Mouse (Mus musculus): Measurements from ENCODE around the gene Gm1043.

The Gm1043 gene

DNA sequence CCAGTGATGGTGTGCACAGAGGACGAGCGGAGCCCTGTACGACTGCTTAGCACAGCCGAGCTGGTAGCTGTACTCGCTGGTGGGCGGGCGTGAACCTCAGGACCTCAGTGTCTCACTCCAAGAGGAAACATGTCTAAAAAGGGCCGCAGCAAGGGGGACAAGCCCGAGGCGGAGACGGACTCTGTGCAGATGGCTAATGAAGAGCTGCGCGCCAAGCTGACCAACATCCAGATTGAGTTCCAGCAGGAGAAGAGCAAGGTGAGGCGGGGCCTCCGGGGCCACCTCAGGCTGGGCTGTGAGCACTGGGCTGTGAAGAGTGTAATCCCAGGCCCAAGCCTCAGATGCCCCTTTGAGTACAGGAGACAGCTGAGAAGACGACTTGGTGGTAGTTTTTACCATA, at the start of gene Gm1043:
Gm1043 (plus strand) TSS at position 130 of the 400 bp plus-strand sequence.
- DNase-seq: no peak

DNA sequence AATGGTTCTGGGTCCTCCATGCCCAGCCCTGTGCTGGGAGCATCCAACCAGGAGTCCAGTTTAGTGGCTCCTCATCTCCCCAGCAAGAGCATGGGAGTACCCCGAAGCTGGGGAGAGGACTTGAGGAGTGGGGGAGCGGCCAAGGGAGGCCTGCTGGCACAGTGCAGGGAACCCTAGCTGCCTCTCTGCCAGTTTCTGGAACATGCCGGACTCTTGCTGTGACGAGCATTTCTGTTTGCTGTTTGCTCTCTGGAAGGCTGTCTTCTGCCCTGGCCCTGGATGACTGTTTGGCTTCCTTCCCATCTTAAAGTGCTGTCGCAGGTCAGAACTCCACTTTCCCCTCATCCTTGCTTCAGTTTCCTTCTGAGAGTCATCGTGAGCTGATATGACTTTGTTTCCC, 49.3 kb upstream of the Gm1043 start:
- no peak for DNase-seq

- no peak for DNase-seq
These were observed 48.3 kb upstream of the Gm1043 start for GRCm38 (mm10) chr5:37036884-37037283.

DNA sequence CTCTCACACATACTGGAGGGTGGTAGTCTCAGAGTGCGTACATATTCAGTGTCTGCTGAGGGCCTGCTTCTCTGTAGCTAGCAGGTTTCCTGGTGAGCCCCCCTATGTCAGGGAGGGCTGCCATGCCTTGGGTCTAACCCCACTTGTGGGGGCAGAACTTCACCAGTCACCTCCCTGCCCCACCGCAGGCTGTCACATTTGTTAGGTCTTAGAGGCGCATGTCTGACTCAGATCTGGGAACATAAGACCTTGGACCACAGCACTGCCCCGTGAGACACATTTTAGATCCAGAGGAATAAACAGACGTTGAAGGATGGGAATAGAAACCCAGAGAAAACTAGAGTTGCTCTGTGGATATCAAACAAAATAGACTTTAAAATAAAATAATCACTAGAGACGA, 45.3 kb upstream of the Gm1043 start:
- no peak for DNase-seq

GRCm38 (mm10) chr5:37040711-37041110, 44.5 kb upstream of the Gm1043 start:
- DNase-seq: no peak

GRCm38 (mm10) chr5:37041651-37042050, 43.5 kb upstream of the Gm1043 start:
- DNase-seq: no peak

DNA sequence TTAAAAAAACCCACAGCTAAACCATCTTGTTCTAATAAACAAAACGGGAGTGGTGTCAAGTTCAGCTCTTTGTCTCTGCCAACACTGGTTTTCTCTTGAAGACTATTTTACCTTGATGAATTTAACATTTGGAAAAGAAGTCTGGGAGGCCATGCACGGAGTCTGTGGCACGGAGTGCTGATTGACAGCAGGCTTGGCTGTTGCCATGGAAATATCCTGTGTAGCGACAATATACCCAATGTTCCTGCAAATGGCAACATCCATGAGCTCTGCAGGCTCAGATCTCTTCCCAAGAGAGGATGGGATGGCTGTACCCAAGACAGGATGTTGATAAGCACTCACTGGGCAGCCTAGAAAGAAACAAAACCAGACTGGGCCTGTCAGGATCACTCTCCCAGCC, 42.2 kb upstream of the Gm1043 start:
- no peak for DNase-seq

GRCm38 (mm10) chr5:37044793-37045192, 40.4 kb upstream of the Gm1043 start:
- DNase-seq: no peak

- no peak for DNase-seq
These were observed 39.6 kb upstream of the Gm1043 start for GRCm38 (mm10) chr5:37045582-37045981.

GRCm38 (mm10) chr5:37046791-37047190, 38.4 kb upstream of the Gm1043 start:
- DNase-seq: no peak

- no peak for DNase-seq
These were observed 37.8 kb upstream of the Gm1043 start for GRCm38 (mm10) chr5:37047206-37047915.

DNA sequence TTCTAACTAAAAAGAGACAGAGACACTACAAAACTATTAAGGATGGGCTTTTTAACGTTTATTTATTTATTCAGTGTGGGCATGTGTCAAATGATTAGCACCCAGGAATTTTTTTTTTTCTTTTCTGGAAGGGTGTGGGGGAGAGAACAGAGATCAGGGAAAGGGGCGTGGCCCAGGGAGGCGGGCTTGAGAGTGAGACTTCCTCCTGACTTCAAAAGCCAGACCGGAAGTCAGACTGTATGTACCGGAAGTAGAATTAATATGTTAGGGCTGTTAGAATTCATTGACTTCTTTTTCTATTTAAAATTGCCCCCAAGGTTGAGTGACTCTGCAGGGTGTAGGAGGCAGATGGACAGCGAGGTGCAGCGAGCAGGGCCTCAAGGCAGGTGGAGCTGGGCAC, 37.2 kb upstream of the Gm1043 start:
- no peak for DNase-seq

- no peak for DNase-seq
These were observed 36.1 kb upstream of the Gm1043 start for GRCm38 (mm10) chr5:37049111-37049510.

GRCm38 (mm10) chr5:37050521-37051373, 34.4 kb upstream of the Gm1043 start:
- DNase-seq: no peak

DNA sequence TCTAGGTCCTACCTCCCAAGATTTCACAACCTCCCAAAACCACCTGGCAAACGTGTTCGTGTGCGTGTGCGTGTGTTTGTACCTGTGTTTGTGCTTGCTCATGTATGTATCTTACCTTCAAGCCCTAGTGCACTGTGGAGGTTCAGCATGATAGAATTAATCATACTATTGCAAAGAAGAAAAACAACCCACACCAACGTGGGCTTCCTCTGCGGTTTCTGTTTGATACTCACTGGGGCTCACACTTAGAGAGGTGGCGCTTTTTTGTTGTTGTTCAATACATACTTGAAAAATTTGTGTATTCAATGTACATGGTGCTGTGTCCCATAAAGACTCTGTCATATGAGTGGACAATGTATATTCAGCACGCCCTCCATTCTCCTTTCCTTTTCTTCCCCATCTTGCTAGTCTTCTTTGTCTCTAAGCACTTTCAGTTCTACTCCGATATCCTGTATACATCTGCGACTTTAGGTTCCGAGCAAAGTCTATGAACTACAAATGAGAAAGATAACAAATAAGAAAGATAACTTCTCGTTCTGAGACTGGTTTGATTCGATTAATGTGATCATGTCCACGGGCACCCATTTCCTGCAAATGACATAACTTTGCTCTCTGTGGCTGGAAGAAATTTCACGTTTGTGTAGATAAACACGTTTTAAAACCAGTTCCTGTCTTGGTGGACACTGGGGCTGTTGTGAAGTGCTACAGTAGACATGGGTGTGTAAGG, 33.6 kb upstream of the Gm1043 start:
- no peak for DNase-seq

GRCm38 (mm10) chr5:37052846-37053245, 32.3 kb upstream of the Gm1043 start:
- no peak for DNase-seq

- DNase-seq: no peak
These were observed 29.4 kb upstream of the Gm1043 start for GRCm38 (mm10) chr5:37055789-37056188.

DNA sequence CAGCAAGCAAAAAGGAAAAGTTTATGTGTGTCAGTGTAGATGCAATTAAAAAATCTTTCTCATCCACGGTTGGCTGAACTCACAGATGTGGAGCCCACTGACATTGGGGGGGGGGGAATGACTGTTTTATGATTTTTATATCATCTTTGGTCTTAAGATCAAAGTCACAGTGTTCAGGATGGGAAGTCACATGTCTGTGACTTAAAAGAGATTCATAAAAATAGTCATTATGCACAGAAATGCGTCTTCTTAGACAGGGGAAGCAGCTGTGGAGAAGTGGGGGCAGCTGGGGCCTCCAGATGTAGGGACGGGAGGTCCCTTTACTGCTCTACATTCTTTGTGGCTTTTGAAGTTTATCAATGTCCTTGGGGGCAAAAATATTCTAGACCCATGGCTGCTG, 28.7 kb upstream of the Gm1043 start:
- DNase-seq: no peak

DNA sequence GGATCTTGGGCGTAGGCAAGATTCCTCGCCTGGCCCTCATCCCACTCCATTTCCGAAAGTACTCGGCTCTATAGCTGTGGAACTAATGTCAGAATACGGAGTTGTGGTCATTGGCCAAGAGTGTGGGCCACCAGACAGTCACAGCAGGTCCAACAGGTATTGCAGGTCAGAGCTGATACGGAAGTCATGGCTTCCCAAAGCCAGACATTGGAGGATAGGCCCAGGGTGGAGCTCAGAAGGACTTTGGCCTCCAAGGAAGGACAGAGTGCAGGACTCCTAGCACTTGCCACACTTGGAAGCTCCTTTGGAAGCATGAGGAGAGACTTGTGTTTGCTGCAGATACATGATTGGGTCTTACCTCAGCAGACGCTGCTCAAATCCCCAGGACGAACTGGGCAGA, 23.6 kb upstream of the Gm1043 start:
- no peak for DNase-seq

DNA sequence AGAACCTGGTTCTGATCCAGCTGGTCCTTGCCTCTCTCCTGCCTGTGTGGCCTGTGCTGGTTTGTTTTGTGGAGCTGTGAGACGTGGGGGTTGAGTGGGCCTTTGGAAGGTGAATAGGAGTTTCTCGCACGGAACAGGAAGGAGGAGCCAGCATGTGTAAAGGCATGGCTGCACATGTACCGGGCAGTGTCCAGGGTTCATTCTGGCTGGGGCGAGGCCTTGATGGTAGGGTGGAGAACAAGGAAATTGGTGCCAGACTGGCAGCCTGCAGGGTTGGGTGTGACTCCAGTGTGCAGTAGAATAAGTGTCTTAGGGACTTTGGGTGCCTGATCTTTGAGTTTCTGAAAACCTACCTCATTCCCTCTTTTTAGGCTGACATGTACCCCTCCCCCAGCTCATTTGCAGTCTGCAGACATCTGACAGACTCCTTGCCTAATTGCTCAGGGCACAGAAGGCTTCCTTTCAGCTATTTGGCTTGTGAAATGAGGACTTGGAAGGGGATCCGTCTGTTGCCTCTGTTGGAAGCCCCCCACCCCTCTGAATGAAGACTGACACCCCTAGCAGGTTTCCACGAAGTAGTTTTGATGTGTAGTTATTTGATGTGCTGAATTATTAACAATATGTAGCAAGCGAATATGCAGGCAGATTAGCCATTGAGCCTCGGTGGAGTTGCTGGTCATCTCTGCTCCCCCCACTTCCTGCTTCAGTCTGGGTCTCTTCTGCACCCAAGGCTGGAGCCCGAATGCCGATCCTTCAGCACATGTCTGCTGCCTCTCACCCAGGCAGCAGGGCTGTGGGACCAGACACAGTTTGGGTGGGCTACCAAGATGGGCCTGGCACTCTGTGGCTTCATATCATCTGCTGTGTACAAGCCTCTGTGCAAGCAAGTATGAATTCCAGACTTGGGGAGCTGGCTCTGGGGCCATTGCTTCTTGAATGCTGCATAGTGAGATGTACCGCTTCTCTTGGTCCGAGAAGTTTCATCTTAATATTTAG, 20.4 kb upstream of the Gm1043 start:
- DNase-seq: peak; percentile 37

- no peak for DNase-seq
These were observed 18.2 kb upstream of the Gm1043 start for GRCm38 (mm10) chr5:37066703-37067568.
